Mouse (Mus musculus) layer of hippocampus, postnatal 25 days (tissue): ENCODE measurements around the gene Rabepk. TPM values are rescaled to one million over a fixed set of nuclear protein-coding genes. Genes with fewer than 3 reads are reported as not detected.

Source experiments
- total RNA-seq, 2 experiments: library from RNA; stranded (reverse); gene quantifications; 2 replicates each; pipeline ENCODE4 v1.2.3; 2021

Rabepk gene
- total RNA-seq, 2 experiments from 2014 or later = 29.6 to 34.6 TPM

Other genes starting within 250 kb of the Rabepk start
- 100 to 1,000 TPM in 1 of 2 experiments, 10 to 100 TPM in 1; 96.2 to 104 TPM for gene Gapvd1, start 44.7 kb downstream of the Rabepk start, total RNA-seq
- 100 to 1,000 TPM; 220 to 358 TPM for gene Hspa5, start 27.9 kb downstream of the Rabepk start, total RNA-seq
- 10 to 100 TPM; 82.5 to 84.3 TPM for gene Fbxw2, start 26.4 kb upstream of the Rabepk start, total RNA-seq
- gene Gm34653, start 33.1 kb upstream of the Rabepk start, total RNA-seq = not detected
- under 1 TPM; 0.44 to 0.49 TPM for gene Cutal, start 74.5 kb upstream of the Rabepk start, total RNA-seq
- gene Psmd5, start 75.1 kb upstream of the Rabepk start, total RNA-seq = 10 to 100 TPM; 40.2 to 46.1 TPM
- gene Phf19, start 114.1 kb upstream of the Rabepk start, total RNA-seq = 1 to 10 TPM in 1 of 2 experiments, under 1 TPM in 1; 0.76 to 1.7 TPM
- gene Traf1, start 161.9 kb upstream of the Rabepk start, total RNA-seq = 1 to 10 TPM; 1.7 to 3.3 TPM